Mouse (Mus musculus) heart, embryonic 15.5 days (tissue): ENCODE measurements around the gene Gdf9. TPM values are rescaled to one million over a fixed set of nuclear protein-coding genes. Genes with fewer than 3 reads are reported as not detected.

Experiments used
- ATAC-seq: fragments of 200-750 bp; cut with Nextera tagmentation; replicated peaks from 2 replicates; pipeline ENCODE4 v1.8.0; 2017; ENCODE audit warnings: low read depth, moderate TSS enrichment; ENCODE audit not compliant: insufficient number of reproducible peaks, insufficient read depth, low FRiP score
- H3K27ac ChIP-seq: fragments of 300-500 bp; sonication (generic); 2 replicates; pipeline ENCODE4 v1.5.1; 2015; ENCODE audit warnings: mild to moderate bottlenecking, inconsistent platforms
- H3K27me3 ChIP-seq: fragments of 300-500 bp; sonication (generic); 2 replicates; pipeline ENCODE4 v1.6.1; 2015; ENCODE audit warnings: inconsistent platforms
- H3K36me3 ChIP-seq: fragments of 300-500 bp; sonication (generic); 2 replicates; pipeline ENCODE4 v1.6.1; 2015; ENCODE audit warnings: mild to moderate bottlenecking, inconsistent platforms
- H3K4me1 ChIP-seq: fragments of 300-500 bp; sonication (generic); replicated peaks from 2 replicates; pipeline ENCODE4 v1.6.1; 2015; ENCODE audit warnings: inconsistent platforms
- H3K4me2 ChIP-seq: fragments of 300-500 bp; sonication (generic); 2 replicates; pipeline ENCODE4 v1.6.1; 2015; ENCODE audit warnings: inconsistent platforms, mild to moderate bottlenecking, moderate library complexity
- H3K4me3 ChIP-seq: fragments of 300-500 bp; sonication (generic); 2 replicates; pipeline ENCODE4 v1.5.1; 2015; ENCODE audit warnings: mild to moderate bottlenecking, inconsistent platforms
- H3K9ac ChIP-seq: fragments of 300-500 bp; sonication (generic); 2 replicates; pipeline ENCODE4 v1.6.1; 2015; ENCODE audit warnings: mild to moderate bottlenecking, inconsistent platforms
- H3K9me3 ChIP-seq: fragments of 300-500 bp; sonication (generic); replicated peaks from 2 replicates; pipeline ENCODE4 v1.6.1; 2016; ENCODE audit warnings: inconsistent platforms
- WGBS: fragments of 180-500 bp; shearing (Covaris S2); methylation state at CpG from one replicate; pipeline ENCODE4 v1.1.7; 2015; ENCODE audit warnings: mixed read lengths; 5-methylcytosine and 5-hydroxymethylcytosine counted together
- polyA plus RNA-seq: library from polyadenylated mRNA; unstranded; fragments of >200 nt; fragmentation: Nextera tagmentation; extraction: Ambion mirVana; gene quantifications from 2 replicates; pipeline ENCODE4 v1.2.1, GENCODE M21; 2015

Gene Gdf9
- 1.4 TPM in 2 replicates for polyA plus RNA-seq

GRCm38 (mm10) chr11:53430670-53431346 lies at the start of gene Gdf9, which contains the start of gene Uqcrq:
TSS of gene Gdf9 (plus strand) at chr11:53431023.
TSS of gene Uqcrq (minus strand) at chr11:53430831.
- under 1% methylated on average over 44 of the region's 44 CpGs for WGBS
- Histone ChIP-seq H3K27ac (peak within 1 kb of the TSS; percentile 83), H3K36me3 (peaks cover 15% of the 10 kb centered on the region), H3K27me3 (no peaks in the 10 kb centered on the region), H3K9ac (peak within 1 kb of the TSS; percentile 76), H3K9me3 (no peaks in the 10 kb centered on the region), H3K4me2 (peak within 1 kb of the TSS; percentile 71), H3K4me3 (peak within 1 kb of the TSS; percentile 73), H3K4me1 (peaks cover 18% of the 10 kb centered on the region)
- ATAC-seq: peak; percentile 95

- no peak for ATAC-seq
- peaks cover 28% of the 10 kb centered on the region for H3K36me3 ChIP-seq
- 95% methylated on average over 2 of the region's 2 CpGs for WGBS
Measured at GRCm38 (mm10) chr11:53383758-53384428, 46.9 kb upstream of the Gdf9 start.

GRCm38 (mm10) chr11:53393856-53394255 lies 37.0 kb upstream of the Gdf9 start:
- H3K4me2 ChIP-seq: no peak overlapping the region
- ATAC-seq: no peak
- H3K27ac ChIP-seq: no peak overlapping the region
- WGBS: 86% methylated on average over 1 of the region's 1 CpGs
- no peaks in the 10 kb centered on the region for H3K27me3 ChIP-seq
- no peak overlapping the region for H3K4me3 ChIP-seq
- no peaks in the 10 kb centered on the region for H3K9me3 ChIP-seq
- H3K36me3 ChIP-seq: peaks cover 63% of the 10 kb centered on the region
- H3K4me1 ChIP-seq: no peaks in the 10 kb centered on the region
- H3K9ac ChIP-seq: no peak overlapping the region

More at GRCm38 (mm10) chr11:53383758-53384428, 46.9 kb upstream of the Gdf9 start:
- Histone ChIP-seq H3K4me1 (peaks cover 2% of the 10 kb centered on the region), H3K9ac (no peak overlapping the region), H3K27me3 (no peaks in the 10 kb centered on the region), H3K4me2 (no peak overlapping the region), H3K9me3 (no peaks in the 10 kb centered on the region), H3K4me3 (no peak overlapping the region), H3K27ac (no peak overlapping the region)

- no peak for ATAC-seq
- Histone ChIP-seq H3K27ac (no peak overlapping the region), H3K4me3 (no peak overlapping the region), H3K36me3 (peaks cover 87% of the 10 kb centered on the region), H3K4me2 (no peak overlapping the region), H3K9ac (no peak overlapping the region), H3K9me3 (no peaks in the 10 kb centered on the region), H3K4me1 (no peaks in the 10 kb centered on the region), H3K27me3 (no peaks in the 10 kb centered on the region)
- WGBS: 90% methylated on average over 1 of the region's 1 CpGs
Measured at GRCm38 (mm10) chr11:53403638-53404037, 27.2 kb upstream of the Gdf9 start.

GRCm38 (mm10) chr11:53411738-53412137 lies 19.1 kb upstream of the Gdf9 start:
- Histone ChIP-seq H3K9ac (no peak overlapping the region), H3K36me3 (peaks cover 88% of the 10 kb centered on the region), H3K9me3 (no peaks in the 10 kb centered on the region), H3K4me2 (no peak overlapping the region), H3K4me1 (no peaks in the 10 kb centered on the region), H3K27me3 (no peaks in the 10 kb centered on the region), H3K27ac (no peak overlapping the region), H3K4me3 (no peak overlapping the region)
- no peak for ATAC-seq

- 92% methylated on average over 4 of the region's 4 CpGs for WGBS
- H3K27ac ChIP-seq: no peak overlapping the region
Measured at GRCm38 (mm10) chr11:53413871-53414270, 17.0 kb upstream of the Gdf9 start.

GRCm38 (mm10) chr11:53418048-53418447 lies 12.8 kb upstream of the Gdf9 start:
- no peak overlapping the region for H3K4me2 ChIP-seq
- H3K36me3 ChIP-seq: peaks cover 59% of the 10 kb centered on the region
- no peak for ATAC-seq
- no peak overlapping the region for H3K9ac ChIP-seq
- no peaks in the 10 kb centered on the region for H3K27me3 ChIP-seq
- no peak overlapping the region for H3K4me3 ChIP-seq
- H3K27ac ChIP-seq: no peak overlapping the region
- H3K9me3 ChIP-seq: no peaks in the 10 kb centered on the region
- H3K4me1 ChIP-seq: no peaks in the 10 kb centered on the region

More at GRCm38 (mm10) chr11:53413871-53414270, 17.0 kb upstream of the Gdf9 start:
- no peak for ATAC-seq
- H3K9me3 ChIP-seq: no peaks in the 10 kb centered on the region
- H3K9ac ChIP-seq: no peak overlapping the region
- peaks cover 81% of the 10 kb centered on the region for H3K36me3 ChIP-seq
- H3K4me3 ChIP-seq: no peak overlapping the region
- H3K27me3 ChIP-seq: no peaks in the 10 kb centered on the region
- H3K4me1 ChIP-seq: no peaks in the 10 kb centered on the region
- no peak overlapping the region for H3K4me2 ChIP-seq

- no peak within 1 kb of the TSS for H3K4me3 ChIP-seq
- no peak for ATAC-seq
- peaks cover 14% of the 10 kb centered on the region for H3K4me1 ChIP-seq
- peaks cover 28% of the 10 kb centered on the region for H3K36me3 ChIP-seq
- no peak within 1 kb of the TSS for H3K9ac ChIP-seq
- WGBS: 61% methylated on average over 4 of the region's 4 CpGs
- H3K4me2 ChIP-seq: no peak within 1 kb of the TSS
- no peaks in the 10 kb centered on the region for H3K27me3 ChIP-seq
- no peaks in the 10 kb centered on the region for H3K9me3 ChIP-seq
- H3K27ac ChIP-seq: no peak within 1 kb of the TSS
Measured at GRCm38 (mm10) chr11:53423036-53423435, 7.8 kb upstream of the Gdf9 start, which contains the start of gene Leap2. TSS of gene Leap2 (minus strand) at chr11:53423170.

GRCm38 (mm10) chr11:53424826-53425225 lies 6.0 kb upstream of the Gdf9 start:
- H3K4me1 ChIP-seq: peaks cover 21% of the 10 kb centered on the region
- H3K9ac ChIP-seq: no peak overlapping the region
- H3K9me3 ChIP-seq: no peaks in the 10 kb centered on the region
- H3K4me2 ChIP-seq: no peak overlapping the region
- H3K27me3 ChIP-seq: no peaks in the 10 kb centered on the region
- no peak overlapping the region for H3K4me3 ChIP-seq
- 0 out of 2 replicates have a peak overlapping the region, but pooled peaks have one; percentile 13 for H3K27ac ChIP-seq
- WGBS: 48% methylated on average over 2 of the region's 2 CpGs
- no peak for ATAC-seq
- H3K36me3 ChIP-seq: peaks cover 25% of the 10 kb centered on the region

GRCm38 (mm10) chr11:53425251-53425650 lies 5.6 kb upstream of the Gdf9 start:
- H3K36me3 ChIP-seq: peaks cover 21% of the 10 kb centered on the region
- 42% methylated on average over 3 of the region's 3 CpGs for WGBS
- H3K9me3 ChIP-seq: no peaks in the 10 kb centered on the region
- H3K27ac ChIP-seq: 0 out of 2 replicates have a peak overlapping the region, but pooled peaks have one; percentile 13
- no peak overlapping the region for H3K4me3 ChIP-seq
- no peak for ATAC-seq
- peaks cover 21% of the 10 kb centered on the region for H3K4me1 ChIP-seq
- no peak overlapping the region for H3K4me2 ChIP-seq
- H3K9ac ChIP-seq: no peak overlapping the region
- H3K27me3 ChIP-seq: no peaks in the 10 kb centered on the region

- 75% methylated on average over 6 of the region's 6 CpGs for WGBS
- Histone ChIP-seq H3K36me3 (peaks cover 19% of the 10 kb centered on the region), H3K27me3 (no peaks in the 10 kb centered on the region), H3K9ac (no peak overlapping the region), H3K4me3 (no peak overlapping the region), H3K27ac (no peak overlapping the region), H3K9me3 (no peaks in the 10 kb centered on the region), H3K4me1 (peaks cover 21% of the 10 kb centered on the region), H3K4me2 (no peak overlapping the region)
- ATAC-seq: no peak
Measured at GRCm38 (mm10) chr11:53425711-53426255, 5.0 kb upstream of the Gdf9 start.
